Mouse (Mus musculus) inflammation-experienced regulatory T-cells, adult 16 weeks (primary cell): ENCODE data around the gene Clec14a. TPM values are rescaled to one million over a fixed set of nuclear protein-coding genes. Genes with fewer than 3 reads are reported as not detected.

Experiments used
- polyA plus RNA-seq: library from polyadenylated mRNA; unstranded; fragments of 100-300 nt; shearing (Covaris generic); gene quantifications from one replicate; pipeline ENCODE4 v1.2.1, GENCODE M21; 2017

Gene Clec14a
- polyA plus RNA-seq = not detected

DNA sequence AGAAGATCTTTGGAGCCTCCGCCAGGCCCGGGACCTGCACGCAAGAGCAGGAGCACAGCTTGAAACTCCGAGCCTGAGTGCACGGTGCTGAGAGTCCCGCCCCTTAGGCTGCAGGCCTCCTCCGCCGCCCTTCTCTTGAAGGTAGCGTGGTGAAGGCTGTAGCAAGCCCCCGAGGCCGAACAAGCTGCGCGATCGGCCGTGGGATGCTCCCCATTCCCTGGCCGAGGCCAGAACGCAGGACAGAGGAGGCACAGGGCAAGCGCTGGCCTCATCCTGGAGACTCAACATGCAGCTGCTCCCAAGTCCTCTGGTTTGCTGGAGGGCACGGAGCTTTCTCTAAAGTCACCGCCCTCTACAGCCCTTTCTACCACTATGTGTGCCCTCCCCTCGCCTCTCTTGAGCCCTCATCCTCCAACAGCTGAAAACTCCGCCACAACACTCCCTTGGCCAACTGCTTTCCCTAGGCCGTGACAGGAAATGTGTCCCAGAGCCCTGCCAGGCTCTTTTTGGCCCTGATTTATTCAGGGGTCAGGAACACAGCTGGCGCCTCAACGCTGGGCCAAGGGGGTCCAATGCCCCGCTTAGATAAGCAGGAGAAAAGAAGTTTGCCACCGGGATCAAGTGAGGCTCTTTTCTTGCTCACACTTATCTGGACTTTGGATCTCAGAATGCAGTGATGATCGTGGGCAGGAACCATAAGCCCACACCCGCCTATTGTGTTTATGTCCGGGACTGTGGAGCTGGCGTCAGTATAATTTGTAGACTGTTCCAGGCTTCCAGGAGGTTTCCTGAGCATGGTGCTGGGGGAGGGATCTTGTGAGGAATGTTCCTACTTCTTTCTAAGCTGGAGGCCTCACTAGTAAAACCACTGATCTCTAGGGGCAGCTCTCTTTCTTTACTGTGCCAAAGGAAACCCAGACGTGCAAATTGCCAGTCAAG, at the start of gene Clec14a:
TSS of gene Clec14a (minus strand) at position 728 of the 939 bp plus-strand sequence.

Other genes with a start within 250 kb of the Clec14a start
- not detected for gene Sstr1, start 57.5 kb downstream of the Clec14a start, polyA plus RNA-seq